Mouse (Mus musculus): Measurements from ENCODE around the gene Ist1. TPM values are rescaled to one million over a fixed set of nuclear protein-coding genes. Genes with fewer than 3 reads are reported as not detected.

The Ist1 gene
- total RNA-seq (2015; ENCODE audit: low replicate concordance) = 34.6 and 41.8 TPM in 2 replicates
- 38.2 and 45.8 TPM in 2 replicates for total RNA-seq (2017; ENCODE audit: low replicate concordance)

DNA sequence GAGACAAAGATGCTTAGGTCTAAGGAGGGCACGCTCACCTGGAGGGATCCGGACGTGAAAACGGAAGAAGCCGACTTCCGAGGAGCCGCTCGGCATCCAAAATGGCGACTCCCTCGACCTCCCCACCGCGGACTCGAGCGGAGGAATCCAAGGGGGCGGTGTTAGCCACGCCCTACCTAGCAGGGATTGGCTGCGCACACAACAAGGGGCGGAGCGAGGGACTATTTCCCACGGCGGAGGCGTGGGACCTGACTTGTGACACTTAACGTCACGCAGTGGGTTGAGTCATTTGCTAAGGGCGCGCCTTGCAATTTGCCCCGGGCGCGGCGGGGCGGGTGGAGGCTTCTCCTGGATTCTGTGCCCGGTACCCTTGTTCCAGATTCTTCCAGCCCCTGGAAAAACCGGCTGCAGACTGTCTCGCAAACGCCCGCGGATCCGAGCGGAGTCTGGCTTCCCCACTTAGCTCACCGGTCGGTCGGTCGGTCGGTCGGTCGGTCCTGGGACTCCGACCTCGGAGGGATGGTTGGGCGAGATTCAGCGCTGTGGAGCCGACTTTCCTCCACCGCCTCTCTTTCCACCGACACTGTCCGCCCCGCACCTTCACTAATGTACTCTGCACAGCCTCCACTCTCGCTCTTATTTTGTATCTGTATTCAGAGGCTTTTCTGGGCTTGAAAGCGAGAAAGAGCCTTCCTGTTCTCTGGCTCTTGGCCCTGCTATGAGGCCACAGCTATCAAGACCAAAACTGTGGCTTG is at the start of gene Ist1:
Gene Ist1 (minus strand): TSS at position 115 of the 755 bp plus-strand sequence.
- peak; percentile 93 for ATAC-seq (replicated peaks; ENCODE audit: low FRiP score, poor library complexity, severe bottlenecking)

DNA sequence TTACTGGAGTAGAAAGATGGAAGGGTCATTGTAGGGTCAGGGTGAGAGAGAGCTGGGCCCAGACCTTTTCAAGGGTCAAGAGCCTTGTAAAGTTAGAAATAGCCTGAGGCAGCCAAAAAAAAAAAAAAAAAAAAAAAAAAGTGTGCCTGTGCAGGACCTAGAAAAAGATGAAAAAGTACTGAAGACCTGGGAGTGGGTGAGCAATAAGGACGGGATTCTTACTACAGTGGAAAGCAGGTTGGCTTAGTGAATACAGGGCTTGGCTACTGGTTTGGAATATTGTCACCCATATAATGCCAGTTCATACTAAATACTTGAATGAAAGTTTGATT is 45.0 kb upstream of the Ist1 start:
- no peak for ATAC-seq (replicated peaks; ENCODE audit: low FRiP score, poor library complexity, severe bottlenecking)

- peak; percentile 89 for ATAC-seq (replicated peaks; ENCODE audit: low FRiP score, poor library complexity, severe bottlenecking)
Measured at GRCm38 (mm10) chr8:109737237-109738048, 44.4 kb upstream of the Ist1 start, which contains the start of gene Atxn1l. Gene Atxn1l, minus strand, starts transcription at chr8:109737739.

GRCm38 (mm10) chr8:109736819-109737218 is 43.8 kb upstream of the Ist1 start:
- peak; percentile 9; the same call in 1 of the 2 replicates for ATAC-seq (replicated peaks; ENCODE audit: low FRiP score, poor library complexity, severe bottlenecking)

DNA sequence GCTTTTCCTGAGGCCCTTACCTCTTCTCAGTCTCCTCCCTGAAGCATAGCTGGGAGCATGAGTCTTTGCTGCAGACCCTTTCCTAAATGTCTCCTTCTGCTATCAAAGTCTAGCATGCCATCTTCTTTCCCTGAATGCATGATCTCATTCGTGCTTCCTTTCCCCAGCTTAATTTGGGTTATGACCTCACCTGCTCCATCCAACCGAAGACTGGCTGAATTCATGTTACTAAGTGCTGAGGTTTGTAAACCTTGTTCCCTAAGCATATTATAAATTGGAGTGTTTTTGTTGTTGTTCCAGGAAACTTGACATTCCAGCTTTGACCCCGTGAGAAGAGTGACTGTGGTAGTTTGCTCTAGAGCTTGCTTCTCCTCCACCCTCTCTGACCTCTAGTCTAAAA is 41.0 kb upstream of the Ist1 start:
- no peak for ATAC-seq (replicated peaks; ENCODE audit: low FRiP score, poor library complexity, severe bottlenecking)

DNA sequence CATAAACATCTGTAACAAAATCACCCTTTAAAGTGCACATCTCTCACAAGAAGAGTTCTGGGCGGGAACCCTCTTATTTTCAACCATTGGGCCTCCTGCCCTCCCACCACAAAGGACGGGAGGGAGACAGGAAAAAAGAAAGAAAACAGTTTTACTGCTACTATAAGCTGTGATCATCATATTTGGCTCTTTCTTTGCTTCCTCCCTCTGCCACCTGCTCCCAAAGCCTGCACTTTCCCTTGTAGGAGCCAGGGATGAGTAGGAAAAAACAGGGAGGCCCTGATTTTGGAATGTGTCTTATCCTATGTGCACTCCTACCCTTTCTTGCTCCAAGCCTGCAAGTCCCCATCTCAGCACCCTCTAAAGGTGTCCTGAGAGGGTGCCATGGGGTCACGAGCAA is 38.0 kb upstream of the Ist1 start:
- ATAC-seq (replicated peaks; ENCODE audit: low FRiP score, poor library complexity, severe bottlenecking) = no peak

GRCm38 (mm10) chr8:109725106-109725505 is 32.0 kb upstream of the Ist1 start:
- no peak for ATAC-seq (replicated peaks; ENCODE audit: low FRiP score, poor library complexity, severe bottlenecking)

- no peak for ATAC-seq (replicated peaks; ENCODE audit: low FRiP score, poor library complexity, severe bottlenecking)
Measured at GRCm38 (mm10) chr8:109714961-109715360, 21.9 kb upstream of the Ist1 start.

GRCm38 (mm10) chr8:109712521-109712920 is 19.5 kb upstream of the Ist1 start:
- no peak for ATAC-seq (replicated peaks; ENCODE audit: low FRiP score, poor library complexity, severe bottlenecking)

GRCm38 (mm10) chr8:109707921-109708320 is 14.9 kb upstream of the Ist1 start:
- ATAC-seq (replicated peaks; ENCODE audit: low FRiP score, poor library complexity, severe bottlenecking) = no peak

- peak; percentile 85 for ATAC-seq (replicated peaks; ENCODE audit: low FRiP score, poor library complexity, severe bottlenecking)
Measured at GRCm38 (mm10) chr8:109706874-109707237, 13.8 kb upstream of the Ist1 start.

DNA sequence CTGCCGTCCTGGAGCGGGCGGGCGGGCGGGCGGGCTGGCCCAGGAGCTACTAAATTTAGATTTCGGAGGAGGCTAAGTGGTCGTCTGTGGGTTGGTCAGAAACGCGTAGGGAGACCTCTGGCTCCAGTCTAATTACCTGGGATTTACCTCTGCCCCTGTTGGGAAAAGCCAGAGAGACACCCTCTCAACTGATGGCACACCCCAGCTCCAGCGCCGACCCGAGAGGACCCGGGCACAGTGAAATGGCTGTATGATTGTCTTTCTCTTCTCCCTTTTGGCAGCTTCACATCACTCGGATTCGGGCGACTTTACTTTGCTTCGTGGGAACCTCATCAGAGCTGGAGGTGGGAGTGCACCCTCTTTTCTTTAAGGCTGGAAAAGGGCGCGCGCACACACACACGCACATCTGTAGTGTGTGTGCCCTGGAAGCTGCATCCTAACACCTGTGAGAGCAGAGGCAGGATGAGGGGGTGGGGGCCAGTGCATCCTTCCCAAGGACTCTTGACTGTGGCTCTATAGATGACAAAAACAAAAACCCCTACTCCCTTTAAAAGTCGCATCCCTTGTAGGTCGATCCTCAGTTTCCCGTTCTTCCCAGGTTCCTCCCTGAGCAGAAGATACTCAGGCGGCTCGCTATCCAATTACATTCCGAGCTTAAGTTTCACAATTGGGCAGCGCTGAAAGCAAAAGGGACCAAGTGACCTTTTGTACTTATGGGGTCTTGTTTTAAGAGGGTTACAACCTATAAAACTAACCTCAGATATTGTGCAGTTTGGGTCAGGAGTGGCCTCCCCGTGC is 13.2 kb upstream of the Ist1 start:
- peak; percentile 2; the same call in 1 of the 2 replicates for ATAC-seq (replicated peaks; ENCODE audit: low FRiP score, poor library complexity, severe bottlenecking)

DNA sequence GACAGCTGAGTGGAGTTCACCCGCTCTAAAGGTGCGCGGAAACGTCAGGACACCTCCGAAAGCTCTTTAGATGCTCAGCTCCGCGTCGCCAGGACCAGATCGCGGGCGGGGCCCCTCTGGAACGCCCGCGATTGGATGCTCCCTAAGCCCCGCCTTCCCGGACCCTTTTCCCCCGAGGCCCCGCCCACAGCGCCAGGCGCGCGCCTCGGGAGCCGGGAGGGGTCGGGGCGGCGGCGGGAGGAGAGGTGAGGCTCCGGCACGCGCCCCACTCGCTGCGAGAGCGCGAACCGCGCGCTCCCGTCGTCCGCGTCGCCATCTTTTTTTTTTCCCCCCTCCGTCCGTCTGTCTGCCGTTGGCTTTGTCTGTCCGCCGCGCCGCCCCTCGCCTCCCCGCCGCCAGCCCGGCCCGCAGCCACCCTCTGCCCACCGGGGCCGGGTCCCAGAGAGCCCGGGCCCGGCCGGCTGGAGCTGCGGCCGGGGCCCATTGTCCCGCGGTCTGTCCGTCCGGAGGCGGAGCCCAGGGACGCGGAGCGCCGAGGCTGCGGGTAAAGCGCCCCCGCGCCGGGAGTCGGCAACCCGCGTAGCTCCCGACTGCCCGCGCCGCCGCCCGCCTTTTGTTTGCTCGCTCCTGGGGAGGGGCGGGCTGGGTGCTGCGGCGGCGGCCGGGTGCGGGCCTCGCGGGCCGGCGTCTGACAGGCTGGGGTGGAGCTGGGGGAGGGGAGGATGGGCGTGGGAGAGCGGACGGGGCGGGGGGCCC is 12.4 kb upstream of the Ist1 start, which contains the start of gene Zfp821:
Gene Zfp821 (plus strand): TSS at position 227 of the 756 bp plus-strand sequence.
- peak; percentile 88 for ATAC-seq (replicated peaks; ENCODE audit: low FRiP score, poor library complexity, severe bottlenecking)

- ATAC-seq (replicated peaks; ENCODE audit: low FRiP score, poor library complexity, severe bottlenecking) = peak; percentile 53
Measured at GRCm38 (mm10) chr8:109704565-109705319, 11.7 kb upstream of the Ist1 start.

- no peak for ATAC-seq (replicated peaks; ENCODE audit: low FRiP score, poor library complexity, severe bottlenecking)
Measured at GRCm38 (mm10) chr8:109698477-109698876, 5.4 kb upstream of the Ist1 start.

DNA sequence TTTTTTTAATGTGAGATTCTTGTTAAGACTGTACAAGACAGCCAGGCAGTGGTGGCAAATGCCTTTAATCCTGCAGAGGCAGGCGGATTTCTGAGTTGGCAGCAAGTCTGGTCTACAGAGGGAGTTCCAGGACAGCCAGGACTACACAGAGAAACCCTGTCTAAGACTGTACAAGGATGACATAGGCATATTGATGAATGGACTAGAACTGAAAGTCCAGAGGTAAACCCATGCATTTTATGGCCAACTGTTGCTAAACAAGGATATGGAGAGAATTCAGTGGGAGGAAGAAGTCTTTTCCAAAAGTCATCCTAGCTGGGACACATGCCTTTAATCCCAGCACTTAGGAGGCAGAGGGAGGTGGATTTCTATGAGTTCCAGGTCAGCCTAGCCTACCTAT is 4.7 kb upstream of the Ist1 start:
- no peak for ATAC-seq (replicated peaks; ENCODE audit: low FRiP score, poor library complexity, severe bottlenecking)

DNA sequence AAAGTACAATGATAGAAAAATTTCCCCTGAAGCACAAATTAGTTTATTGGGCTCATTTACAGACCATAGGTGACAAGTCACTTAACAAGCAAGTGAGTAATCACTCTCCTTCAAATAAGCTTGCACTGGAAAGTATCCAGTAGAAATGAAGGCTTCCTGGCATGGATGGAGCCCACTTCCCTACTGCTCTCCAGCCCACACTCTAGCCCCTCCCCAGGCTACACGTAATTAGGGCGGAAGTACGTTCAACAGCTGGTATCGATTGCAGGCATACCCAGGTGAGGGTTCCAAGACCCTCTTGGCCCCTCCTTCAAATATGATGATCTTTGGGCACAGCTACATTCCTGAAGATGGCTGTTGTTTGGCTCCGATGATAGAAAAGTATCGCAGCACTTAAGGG is 1.1 kb upstream of the Ist1 start:
- no peak for ATAC-seq (replicated peaks; ENCODE audit: low FRiP score, poor library complexity, severe bottlenecking)

- peak; percentile 69 for ATAC-seq (replicated peaks; ENCODE audit: low FRiP score, poor library complexity, severe bottlenecking)
Measured at GRCm38 (mm10) chr8:109692443-109693145, 466 bp downstream of the Ist1 start.
